Mouse (Mus musculus) CH12.LX (cell line): ENCODE measurements around the gene Slc44a4. TPM values are rescaled to one million over a fixed set of nuclear protein-coding genes. Genes with fewer than 3 reads are reported as not detected.
"Not testable (repeated sequence)": the region's sequence is repeated elsewhere in the genome, so short reads cannot be mapped to it uniquely, and the experiment has no call there.

ENCODE experiments used
- DNase-seq: peaks from one replicate; pipeline ENCODE4 v3.0.0-alpha.2; 2013; ENCODE audit errors: extremely low read depth
- H3K27ac ChIP-seq: 2 replicates; pipeline ENCODE4 v1.5.1; 2012; ENCODE audit warnings: low read depth, mild to moderate bottlenecking, control low read depth, moderate library complexity; ENCODE audit not compliant: insufficient read depth
- H3K27me3 ChIP-seq: replicated peaks from 2 replicates; pipeline ENCODE3; 2012; ENCODE audit warnings: inconsistent platforms
- H3K36me3 ChIP-seq, 2 experiments: replicated peaks in 1 of 2; 2 replicates each; pipeline versions ENCODE3 to v1.6.1; 2012; ENCODE audit warnings: inconsistent platforms in 1 of 2, low read length in 1 of 2, mild to moderate bottlenecking in 1 of 2, mixed read lengths in 1 of 2, moderate library complexity in 1 of 2; ENCODE audit not compliant: control insufficient read depth in 1 of 2, insufficient read depth in 1 of 2
- H3K4me1 ChIP-seq, 2 experiments: 2 replicates each; pipeline ENCODE4 v1.6.1; 2012; ENCODE audit warnings: inconsistent platforms in 1 of 2, moderate library complexity in 1 of 2; ENCODE audit not compliant: insufficient read depth in 2 of 2, control insufficient read depth in 1 of 2
- H3K4me2 ChIP-seq: 2 replicates; pipeline ENCODE4 v1.6.1; 2012; ENCODE audit warnings: low read depth, mild to moderate bottlenecking, control low read depth; ENCODE audit not compliant: poor library complexity, insufficient read depth, severe bottlenecking
- H3K4me3 ChIP-seq, 3 experiments: fragments of 150-350 bp in 1 of 3; sonication (generic) in 1 of 3; replicated peaks in 1 of 3; 2 replicates each; pipeline versions ENCODE3 to v1.5.1; 2011 to 2012; ENCODE audit warnings: low read depth in 2 of 3, low read length in 2 of 3, mild to moderate bottlenecking in 2 of 3, moderate library complexity in 2 of 3, control low read depth in 1 of 3, improper control_type of control experiment in 1 of 3, inconsistent platforms in 1 of 3, mixed read lengths in 1 of 3; ENCODE audit not compliant: poor library complexity in 1 of 3
- H3K79me2 ChIP-seq: replicated peaks from 2 replicates; pipeline ENCODE4 v1.6.1; 2012; ENCODE audit warnings: mild to moderate bottlenecking, moderate library complexity; ENCODE audit not compliant: control insufficient read depth, poor library complexity, insufficient read depth, severe bottlenecking; ENCODE audit errors: extremely low read depth
- H3K9ac ChIP-seq: 2 replicates; pipeline ENCODE4 v1.6.1; 2012; ENCODE audit warnings: low read depth, mild to moderate bottlenecking, control low read depth, moderate library complexity; ENCODE audit not compliant: insufficient read depth
- H3K9me3 ChIP-seq: replicated peaks from 2 replicates; pipeline ENCODE3; 2012; ENCODE audit warnings: low read length, inconsistent platforms, mixed read lengths
- CHD2 ChIP-seq: IDR thresholded peaks from 2 replicates; pipeline ENCODE4 v1.6.1; 2011; ENCODE audit warnings: low read length, improper control_type of control experiment
- CTCF ChIP-seq, 2 experiments: IDR thresholded peaks in 1 of 2; conservative IDR thresholded peaks in 1 of 2; 2 replicates each; pipeline ENCODE4 v1.5.1; 2011 to 2012; ENCODE audit warnings: low read depth in 2 of 2, low read length in 2 of 2, improper control_type of control experiment in 1 of 2, inconsistent platforms in 1 of 2, mild to moderate bottlenecking in 1 of 2, moderate library complexity in 1 of 2
- E2F4 ChIP-seq: IDR thresholded peaks from 2 replicates; pipeline ENCODE4 v1.6.1; 2011; ENCODE audit warnings: low read depth, low read length, improper control_type of control experiment; ENCODE audit not compliant: insufficient replicate concordance
- EP300 ChIP-seq: IDR thresholded peaks from 2 replicates; pipeline ENCODE4 v1.6.1; 2011; ENCODE audit warnings: low read length, improper control_type of control experiment
- GABPA ChIP-seq: IDR thresholded peaks from 2 replicates; pipeline ENCODE4 v1.6.1; 2012; ENCODE audit warnings: low read depth, low read length, improper control_type of control experiment, inconsistent platforms; ENCODE audit not compliant: insufficient replicate concordance
- HCFC1 ChIP-seq: IDR thresholded peaks from 2 replicates; pipeline ENCODE4 v1.6.1; 2012; ENCODE audit warnings: low read depth, mild to moderate bottlenecking, inconsistent platforms, low read length, improper control_type of control experiment
- JUND ChIP-seq: conservative IDR thresholded peaks from 2 replicates; pipeline ENCODE4 v1.6.1; 2011; ENCODE audit warnings: low read depth, low read length, improper control_type of control experiment
- KAT2A ChIP-seq: IDR thresholded peaks from 2 replicates; pipeline ENCODE4 v1.6.1; 2012; ENCODE audit warnings: low read length, improper control_type of control experiment, inconsistent platforms; ENCODE audit not compliant: insufficient replicate concordance
- MAX ChIP-seq: IDR thresholded peaks from 2 replicates; pipeline ENCODE4 v1.6.1; 2011; ENCODE audit warnings: low read length, improper control_type of control experiment
- MYC ChIP-seq: IDR thresholded peaks from 2 replicates; pipeline ENCODE4 v1.6.1; 2011; ENCODE audit warnings: low read depth, mild to moderate bottlenecking, improper control_type of control experiment, low read length
- POLR2A ChIP-seq: IDR thresholded peaks from 2 replicates; pipeline ENCODE4 v1.6.1; 2011; ENCODE audit warnings: low read depth, mild to moderate bottlenecking, improper control_type of control experiment, low read length
- RAD21 ChIP-seq: IDR thresholded peaks from 2 replicates; pipeline ENCODE4 v1.6.1; 2011; ENCODE audit warnings: low read depth, mild to moderate bottlenecking, low read length, improper control_type of control experiment, moderate library complexity
- RCOR1 ChIP-seq: conservative IDR thresholded peaks from 2 replicates; pipeline ENCODE4 v1.6.1; 2012; ENCODE audit warnings: low read depth, mild to moderate bottlenecking, inconsistent platforms, low read length, improper control_type of control experiment
- SMC3 ChIP-seq: IDR thresholded peaks from 2 replicates; pipeline ENCODE4 v1.6.1; 2011; ENCODE audit warnings: low read depth, low read length, improper control_type of control experiment
- TBP ChIP-seq: conservative IDR thresholded peaks from 2 replicates; pipeline ENCODE4 v1.6.1; 2011; ENCODE audit warnings: low read depth, low read length, improper control_type of control experiment
- TCF12 ChIP-seq: IDR thresholded peaks from 2 replicates; pipeline ENCODE4 v1.6.1; 2014; ENCODE audit warnings: low read depth, mild to moderate bottlenecking, inconsistent platforms, low read length, improper control_type of control experiment
- UBTF ChIP-seq: IDR thresholded peaks from 2 replicates; pipeline ENCODE4 v1.6.1; 2012; ENCODE audit warnings: low read depth, mild to moderate bottlenecking, inconsistent platforms, low read length, improper control_type of control experiment, moderate library complexity
- USF2 ChIP-seq: conservative IDR thresholded peaks from 2 replicates; pipeline ENCODE4 v1.6.1; 2011; ENCODE audit warnings: low read depth, low read length, improper control_type of control experiment
- ZC3H11A ChIP-seq: IDR thresholded peaks from 2 replicates; pipeline ENCODE4 v1.6.1; 2012; ENCODE audit warnings: low read depth, mild to moderate bottlenecking, inconsistent platforms, low read length, improper control_type of control experiment
- ZNF384 ChIP-seq: IDR thresholded peaks from 2 replicates; pipeline ENCODE4 v1.6.1; 2012; ENCODE audit warnings: low read depth, low read length, improper control_type of control experiment, inconsistent platforms
- dilution Hi-C: fragments of 300-500 bp; cut with MboI; formaldehyde crosslinking; loops from 2 replicates; pipeline ENCODE4 v1.14.3; 2020; ENCODE audit warnings: low sequenced_read_pairs; ENCODE audit not compliant: extremely low pct_unique_long_range_greater_than_20kb, extremely low pct_ligation_motif_present
- in situ Hi-C: fragments of 300-500 bp; cut with MboI; formaldehyde crosslinking; loops from 3 replicates; pipeline ENCODE4 v1.14.3; 2019; ENCODE audit warnings: low sequenced_read_pairs, low pct_ligation_motif_present, low pct_unique_long_range_greater_than_20kb, mixed read lengths
- polyA plus RNA-seq: library from polyadenylated mRNA; unstranded; fragments of >175 nt; gene quantifications from 2 replicates; pipeline ENCODE4 v1.2.1, GENCODE M21; 2012; ENCODE audit warnings: low read depth; ENCODE audit not compliant: insufficient read length
- total RNA-seq, 2 experiments: library from RNA; depleted of rRNA; stranded (reverse); fragments of 300-350 nt in 1 of 2; fragments of >200 nt in 1 of 2; gene quantifications; 2 replicates each; pipeline ENCODE4 v1.2.3; 2012 to 2014

Slc44a4 gene
- total and polyA plus RNA-seq, 3 experiments: 0.55 to 1.4 (median 0.62) TPM

- in situ Hi-C loops (no loop called here), dilution Hi-C loops (no loop called here)
- H3K4me3 ChIP-seq: no peak overlapping the region
- H3K4me1 ChIP-seq: peaks cover 0 to 22% of the 10 kb centered on the region in 2 experiments; a peak in 2 of 4 replicates
- H3K4me2 ChIP-seq: no peak overlapping the region
- peak; percentile 10 for DNase-seq
- peaks cover 2% of the 10 kb centered on the region for H3K9me3 ChIP-seq
- peaks cover 8% of the 10 kb centered on the region for H3K79me2 ChIP-seq
- TF ChIP-seq RAD21: peak; percentile 74
- no peak for TF ChIP-seq E2F4
- no peak for TF ChIP-seq HCFC1
- no peak for TF ChIP-seq TBP
- TF ChIP-seq MAX: no peak
- peak; percentile 57; the same call in 1 of the 2 replicates for TF ChIP-seq ZNF384
- peak; percentile 59 for TF ChIP-seq SMC3
- peak in 1 of 2 experiments; percentile 67; a peak in 2 of 4 replicates for TF ChIP-seq CTCF (conservative IDR thresholded peaks at IDR 0.05 in 1 of 2, IDR thresholded peaks at IDR 0.05 in 1 of 2; ENCODE audit: low read depth in 2 of 2, low read length in 2 of 2)
- TF ChIP-seq MYC: no peak
- TF ChIP-seq CHD2: no peak
- TF ChIP-seq EP300: no peak
- no peak for TF ChIP-seq TCF12
- no peak for TF ChIP-seq KAT2A
- no peak for TF ChIP-seq UBTF
- no peak for TF ChIP-seq RCOR1
- no peak for TF ChIP-seq ZC3H11A
- no peak for TF ChIP-seq GABPA
- no peak for TF ChIP-seq JUND
- TF ChIP-seq USF2: no peak
- no peak for TF ChIP-seq POLR2A
- H3K27me3 ChIP-seq: no peaks in the 10 kb centered on the region
- H3K27ac ChIP-seq: no peak overlapping the region
- H3K9ac ChIP-seq: no peak overlapping the region
- H3K36me3 ChIP-seq: peaks cover 0 to 6% of the 10 kb centered on the region in 2 experiments
These were observed 42.1 kb downstream of the Slc44a4 start for GRCm38 (mm10) chr17:34956340-34956739.

GRCm38 (mm10) chr17:34957291-34957690 lies 43.0 kb downstream of the Slc44a4 start:
- peaks cover 0 to 30% of the 10 kb centered on the region in 2 experiments; a peak in 2 of 4 replicates for H3K4me1 ChIP-seq
- H3K9ac ChIP-seq, H3K4me2 ChIP-seq, H3K27me3 ChIP-seq, H3K79me2 ChIP-seq, DNase-seq, in situ Hi-C loops, H3K9me3 ChIP-seq, H3K4me3 ChIP-seq, dilution Hi-C loops, H3K36me3 ChIP-seq, H3K27ac ChIP-seq: not testable (repeated sequence)

GRCm38 (mm10) chr17:34957966-34958365 lies 43.7 kb downstream of the Slc44a4 start:
- H3K9ac ChIP-seq, H3K27me3 ChIP-seq, dilution Hi-C loops, H3K79me2 ChIP-seq, H3K36me3 ChIP-seq, H3K4me2 ChIP-seq, H3K4me3 ChIP-seq, in situ Hi-C loops, H3K27ac ChIP-seq, H3K9me3 ChIP-seq, DNase-seq: not testable (repeated sequence)
- H3K4me1 ChIP-seq: peaks cover 0 to 36% of the 10 kb centered on the region in 2 experiments; a peak in 2 of 4 replicates

- dilution Hi-C loops, DNase-seq, H3K9ac ChIP-seq, H3K9me3 ChIP-seq, H3K27me3 ChIP-seq, H3K4me3 ChIP-seq, H3K4me2 ChIP-seq, H3K79me2 ChIP-seq, in situ Hi-C loops, H3K27ac ChIP-seq, H3K36me3 ChIP-seq: not testable (repeated sequence)
- peaks cover 0 to 37% of the 10 kb centered on the region in 2 experiments; a peak in 2 of 4 replicates for H3K4me1 ChIP-seq
These were observed 44.5 kb downstream of the Slc44a4 start for GRCm38 (mm10) chr17:34958734-34959129.
